Mouse (Mus musculus) myocyte (in vitro differentiated cells): Measurements from ENCODE around the gene Tmem106a. TPM values are rescaled to one million over a fixed set of nuclear protein-coding genes. Genes with fewer than 3 reads are reported as not detected.

Experiments
- H3K27me3 ChIP-seq: one replicate; pipeline ENCODE4 v1.6.1; 2011; ENCODE audit not compliant: control insufficient read depth, insufficient read depth, insufficient read length
- H3K36me3 ChIP-seq: one replicate; pipeline ENCODE4 v1.6.1; 2011; ENCODE audit not compliant: control insufficient read depth, insufficient read depth
- H3K4me2 ChIP-seq: one replicate; pipeline ENCODE4 v1.6.1; 2011; ENCODE audit warnings: low read depth, control low read depth
- H3K4me3 ChIP-seq: one replicate; pipeline ENCODE4 v1.5.1; 2011; ENCODE audit warnings: mild to moderate bottlenecking, control low read depth, moderate library complexity
- H3K79me2 ChIP-seq: one replicate; pipeline ENCODE4 v1.6.1; 2011; ENCODE audit not compliant: control insufficient read depth, insufficient read depth
- H3ac ChIP-seq: one replicate; pipeline ENCODE4 v1.6.1; 2011; ENCODE audit not compliant: control insufficient read depth, insufficient read length
- CEBPB ChIP-seq: IDR thresholded peaks from 2 replicates; pipeline ENCODE4 v1.6.1; 2011; ENCODE audit warnings: mild to moderate bottlenecking, moderate library complexity; ENCODE audit not compliant: poor library complexity, insufficient read depth, severe bottlenecking
- E2F4 ChIP-seq: IDR thresholded peaks from one replicate; pipeline ENCODE4 v1.6.1; 2011; ENCODE audit warnings: mild to moderate bottlenecking, control low read depth, moderate library complexity; ENCODE audit not compliant: insufficient read depth
- MAX ChIP-seq: IDR thresholded peaks from one replicate; pipeline ENCODE4 v1.6.1; 2011; ENCODE audit warnings: low read depth, mild to moderate bottlenecking, control low read depth
- MYOD1 ChIP-seq, 3 experiments: IDR thresholded peaks; one replicate each; pipeline ENCODE4 v1.6.1; 2011; ENCODE audit warnings: control low read depth in 2 of 3, low read depth in 2 of 3, mild to moderate bottlenecking in 2 of 3, moderate library complexity in 1 of 3; ENCODE audit not compliant: insufficient read length in 2 of 3, control insufficient read depth in 1 of 3
- MYOG ChIP-seq, 3 experiments: IDR thresholded peaks; one replicate each; pipeline ENCODE4 v1.6.1; 2011; ENCODE audit warnings: control low read depth in 2 of 3, low read depth in 2 of 3, mild to moderate bottlenecking in 2 of 3; ENCODE audit not compliant: insufficient read length in 2 of 3, control insufficient read depth in 1 of 3, insufficient read depth in 1 of 3
- POLR2A ChIP-seq: IDR thresholded peaks from one replicate; pipeline ENCODE4 v1.6.1; 2011; ENCODE audit warnings: low read depth, mild to moderate bottlenecking, control low read depth, moderate library complexity; ENCODE audit not compliant: insufficient read length
- POLR2AphosphoS2 ChIP-seq: IDR thresholded peaks from one replicate; pipeline ENCODE4 v1.6.1; 2011; ENCODE audit warnings: low read depth, control low read depth; ENCODE audit not compliant: insufficient read length
- REST ChIP-seq: IDR thresholded peaks from one replicate; pipeline ENCODE4 v1.6.1; 2011; ENCODE audit warnings: mild to moderate bottlenecking, control low read depth, moderate library complexity; ENCODE audit not compliant: insufficient read depth, insufficient read length
- SRF ChIP-seq: IDR thresholded peaks from one replicate; pipeline ENCODE4 v1.6.1; 2011; ENCODE audit warnings: low read depth; ENCODE audit not compliant: control insufficient read depth, insufficient read length
- TCF12 ChIP-seq: IDR thresholded peaks from one replicate; pipeline ENCODE4 v1.6.1; 2011; ENCODE audit warnings: mild to moderate bottlenecking, control low read depth; ENCODE audit not compliant: poor library complexity, insufficient read depth, severe bottlenecking
- TCF3 ChIP-seq: IDR thresholded peaks from one replicate; pipeline ENCODE4 v1.6.1; 2011; ENCODE audit warnings: low read depth, control low read depth; ENCODE audit not compliant: insufficient read length
- USF1 ChIP-seq: IDR thresholded peaks from one replicate; pipeline ENCODE4 v1.6.1; 2011; ENCODE audit warnings: low read depth, mild to moderate bottlenecking, control low read depth, moderate library complexity
- polyA plus RNA-seq: library from polyadenylated mRNA; unstranded; fragments of >200 nt; fragmentation: generic; extraction: Trizol; gene quantifications from one replicate; pipeline ENCODE4 v1.2.1, GENCODE M21; 2012; ENCODE audit warnings: missing spikeins

Tmem106a gene
- 1.8 TPM for polyA plus RNA-seq

- TF ChIP-seq REST = no peak
- Histone ChIP-seq H3K27me3 (no peaks in the 10 kb centered on the region), H3ac (no peak within 1 kb of the TSS), H3K79me2 (no peaks in the 10 kb centered on the region), H3K36me3 (peaks cover 17% of the 10 kb centered on the region), H3K4me3 (peak within 1 kb of the TSS; percentile 8), H3K4me2 (peak within 1 kb of the TSS; percentile 43)
These were observed at the start of gene Tmem106a for GRCm38 (mm10) chr11:101582054-101583035. Tmem106a (plus strand) TSS chr11:101582242.

GRCm38 (mm10) chr11:101543533-101543932 is 38.5 kb upstream of the Tmem106a start:
- TF ChIP-seq MYOD1 (IDR thresholded peaks at IDR 0.05; ENCODE audit: control insufficient read depth in 1 of 3, insufficient read length in 2 of 3, low read depth in 2 of 3) (no peak), TCF12 (no peak), E2F4 (no peak), MAX (no peak), REST (no peak), SRF (no peak)
- Histone ChIP-seq H3K4me3 (no peak overlapping the region), H3K27me3 (no peaks in the 10 kb centered on the region), H3K4me2 (no peak overlapping the region), H3K79me2 (no peaks in the 10 kb centered on the region), H3ac (no peak overlapping the region), H3K36me3 (no peaks in the 10 kb centered on the region)

GRCm38 (mm10) chr11:101544132-101544531 is 37.9 kb upstream of the Tmem106a start:
- Histone ChIP-seq H3K27me3 (no peaks in the 10 kb centered on the region), H3K79me2 (no peaks in the 10 kb centered on the region), H3K36me3 (no peaks in the 10 kb centered on the region), H3ac (no peak overlapping the region), H3K4me2 (no peak overlapping the region), H3K4me3 (no peak overlapping the region)
- TF ChIP-seq TCF3 (no peak), E2F4 (no peak), MYOD1 (IDR thresholded peaks at IDR 0.05; ENCODE audit: control insufficient read depth in 1 of 3, insufficient read length in 2 of 3, low read depth in 2 of 3) (no peak), MYOG (IDR thresholded peaks at IDR 0.05; ENCODE audit: control insufficient read depth in 1 of 3, insufficient read depth in 1 of 3, insufficient read length in 2 of 3, low read depth in 2 of 3) (no peak), USF1 (no peak), POLR2A (no peak), CEBPB (no peak), TCF12 (no peak), MAX (no peak), REST (no peak), POLR2AphosphoS2 (no peak), SRF (no peak)

- Histone ChIP-seq H3K79me2 (peaks cover 16% of the 10 kb centered on the region), H3ac (no peak overlapping the region), H3K27me3 (no peaks in the 10 kb centered on the region), H3K4me3 (no peak overlapping the region), H3K4me2 (no peak overlapping the region), H3K36me3 (no peaks in the 10 kb centered on the region)
- TF ChIP-seq TCF12 (no peak), POLR2AphosphoS2 (no peak), POLR2A (no peak), MYOD1 (IDR thresholded peaks at IDR 0.05; ENCODE audit: control insufficient read depth in 1 of 3, insufficient read length in 2 of 3, low read depth in 2 of 3) (no peak), USF1 (no peak), SRF (no peak), MAX (no peak), TCF3 (no peak), E2F4 (no peak), REST (no peak), CEBPB (no peak), MYOG (IDR thresholded peaks at IDR 0.05; ENCODE audit: control insufficient read depth in 1 of 3, insufficient read depth in 1 of 3, insufficient read length in 2 of 3, low read depth in 2 of 3) (no peak)
These were observed 33.5 kb upstream of the Tmem106a start for GRCm38 (mm10) chr11:101548526-101548925.

- H3K4me3 ChIP-seq = peak within 1 kb of the TSS; percentile 63
- peaks cover 17% of the 10 kb centered on the region for H3K36me3 ChIP-seq
- peak within 1 kb of the TSS; percentile 48 for H3ac ChIP-seq
- H3K27me3 ChIP-seq = no peaks in the 10 kb centered on the region
- TF ChIP-seq MYOD1 (IDR thresholded peaks at IDR 0.05; ENCODE audit: control insufficient read depth in 1 of 3, insufficient read length in 2 of 3, low read depth in 2 of 3) = no peak
- TF ChIP-seq POLR2A = no peak
- TF ChIP-seq MAX = peak; percentile 32
- no peak for TF ChIP-seq SRF
- no peak for TF ChIP-seq POLR2AphosphoS2
- TF ChIP-seq CEBPB = no peak
- TF ChIP-seq MYOG (IDR thresholded peaks at IDR 0.05; ENCODE audit: control insufficient read depth in 1 of 3, insufficient read depth in 1 of 3, insufficient read length in 2 of 3, low read depth in 2 of 3) = no peak
- no peak for TF ChIP-seq REST
- TF ChIP-seq USF1 = no peak
- no peak for TF ChIP-seq TCF3
- TF ChIP-seq TCF12 = no peak
- TF ChIP-seq E2F4 = peak; percentile 100
- peaks cover 43% of the 10 kb centered on the region for H3K79me2 ChIP-seq
- peak within 1 kb of the TSS; percentile 83 for H3K4me2 ChIP-seq
These were observed 30.1 kb upstream of the Tmem106a start, which contains the start of the genes Brca1 and Nbr1 for GRCm38 (mm10) chr11:101551751-101552475. Brca1 (minus strand) TSS chr11:101551955. Nbr1 (plus strand) TSS chr11:101552149.
